Mouse (Mus musculus): ENCODE measurements at regions not wholly inside any gene's neighbourhood (a gene's known extent, or its start where the extent isn't known, plus 50 kb on each side); places are given as distances from the start of the nearest gene placed in this dataset.

DNA sequence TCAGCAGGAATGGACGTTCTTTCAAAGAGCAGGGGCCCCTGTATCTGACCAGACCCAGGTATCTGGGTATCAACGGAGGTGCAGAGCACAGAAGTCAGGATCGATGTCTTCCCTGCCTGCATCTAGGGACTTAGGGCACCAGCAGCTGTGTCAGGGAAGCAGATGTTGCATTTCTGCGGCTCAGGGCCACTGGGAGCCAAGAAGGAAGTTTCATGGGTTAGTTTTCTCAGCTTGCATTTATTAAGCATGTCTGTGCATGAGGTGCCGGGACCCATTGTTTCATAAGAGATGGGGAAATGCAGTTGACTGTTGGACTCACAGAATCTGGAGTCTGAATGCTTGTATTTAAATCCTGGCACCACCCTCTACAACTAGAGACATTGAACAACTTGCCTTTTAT, 71.3 kb upstream of the Spon1 start:
- no peak for TF ChIP-seq CTCF (IDR thresholded peaks at IDR 0.05; ENCODE audit: low read depth)
- no peak for TF ChIP-seq EP300 (IDR thresholded peaks at IDR 0.05; ENCODE audit: low read depth)
